Mouse (Mus musculus) limb, embryonic 14.5 days (tissue): ENCODE measurements around the gene Rab7. TPM values are rescaled to one million over a fixed set of nuclear protein-coding genes. Genes with fewer than 3 reads are reported as not detected.

Experiments used
- ATAC-seq: fragments of 200-750 bp; cut with Nextera tagmentation; 2 replicates; pipeline ENCODE4 v1.8.0; 2017; ENCODE audit warnings: low read depth, moderate number of reproducible peaks, moderate TSS enrichment; ENCODE audit not compliant: low FRiP score
- DNase-seq: peaks from one replicate; pipeline ENCODE4 v3.0.0-alpha.2; 2015; ENCODE audit warnings: low spot score
- H3K27ac ChIP-seq: fragments of 300-500 bp; sonication (generic); replicated peaks from 2 replicates; pipeline ENCODE4 v1.5.1; 2014; ENCODE audit warnings: low read depth, mild to moderate bottlenecking, low read length, moderate library complexity, mixed read lengths
- H3K27me3 ChIP-seq: fragments of 300-500 bp; sonication (generic); 2 replicates; pipeline ENCODE4 v1.6.1; 2014; ENCODE audit warnings: low read length, mixed read lengths; ENCODE audit not compliant: control insufficient read depth, insufficient read depth
- H3K36me3 ChIP-seq: fragments of 300-500 bp; sonication (generic); 2 replicates; pipeline ENCODE4 v1.6.1; 2014; ENCODE audit warnings: mild to moderate bottlenecking, low read length, moderate library complexity, mixed read lengths; ENCODE audit not compliant: control insufficient read depth, insufficient read depth
- H3K4me1 ChIP-seq: fragments of 300-500 bp; sonication (generic); 2 replicates; pipeline ENCODE4 v1.6.1; 2014; ENCODE audit warnings: antibody characterized with exemption, low read length, mixed read lengths; ENCODE audit not compliant: control insufficient read depth, insufficient read depth
- H3K4me2 ChIP-seq: fragments of 300-500 bp; sonication (generic); replicated peaks from 2 replicates; pipeline ENCODE4 v1.6.1; 2014; ENCODE audit warnings: low read depth, mild to moderate bottlenecking, low read length, moderate library complexity; ENCODE audit not compliant: severe bottlenecking
- H3K4me3 ChIP-seq: fragments of 300-500 bp; sonication (generic); replicated peaks from 2 replicates; pipeline ENCODE4 v1.5.1; 2014; ENCODE audit warnings: low read length
- H3K9ac ChIP-seq: fragments of 300-500 bp; sonication (generic); 2 replicates; pipeline ENCODE4 v1.6.1; 2014; ENCODE audit warnings: mild to moderate bottlenecking, low read depth, low read length, moderate library complexity; ENCODE audit not compliant: severe bottlenecking
- H3K9me3 ChIP-seq: fragments of 300-500 bp; sonication (generic); 2 replicates; pipeline ENCODE4 v1.6.1; 2016; ENCODE audit warnings: low read length; ENCODE audit not compliant: control insufficient read depth
- POLR2A ChIP-seq: fragments of 200-500 bp; IDR thresholded peaks from 2 replicates; pipeline ENCODE4 v1.8.0; 2012; ENCODE audit warnings: inconsistent platforms, mild to moderate bottlenecking, moderate library complexity, borderline replicate concordance; ENCODE audit not compliant: insufficient read depth, insufficient read length; ENCODE audit errors: extremely low read depth
- WGBS: fragments of 180-500 bp; shearing (Covaris S2); extraction: QIAGEN DNeasy Blood & Tissue Kit; methylation state at CpG from one replicate; pipeline ENCODE4 v1.1.7; 2014; 5-methylcytosine and 5-hydroxymethylcytosine counted together
- polyA plus RNA-seq, 2 experiments: library from polyadenylated mRNA; depleted of rRNA in 1 of 2; stranded (reverse) in 1 of 2; unstranded in 1 of 2; fragments of >200 nt; fragmentation: Nextera tagmentation in 1 of 2; extraction: Ambion mirVana in 1 of 2; gene quantifications; 2 replicates each; pipeline versions ENCODE4 v1.2.1 to v1.2.3; 2012 to 2014

Gene Rab7
- polyA plus RNA-seq, 2 experiments, result 208 to 225 TPM

DNA sequence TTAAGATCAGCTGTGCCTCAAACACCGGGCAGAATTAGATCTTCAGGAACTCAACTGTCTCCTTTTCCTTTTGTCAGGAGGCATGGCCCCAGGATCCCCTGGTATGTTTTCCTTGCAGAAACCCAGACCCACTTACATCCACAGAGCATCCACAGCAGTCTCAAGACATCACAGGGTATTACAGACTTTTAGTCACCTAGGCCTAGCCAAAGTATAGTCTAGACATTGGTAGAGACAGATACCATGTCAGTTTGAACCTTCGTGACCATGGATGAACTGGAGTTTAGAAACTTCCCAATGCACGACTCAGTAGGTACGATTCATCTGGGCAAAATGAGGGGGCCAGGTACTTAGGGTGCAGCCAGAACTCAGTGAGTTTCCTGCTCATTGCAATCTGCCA, 46.7 kb downstream of the Rab7 start:
- peaks cover 40% of the 10 kb centered on the region for H3K36me3 ChIP-seq
- no peak for ATAC-seq
- DNase-seq, result no peak
- no peak overlapping the region for H3K9ac ChIP-seq
- H3K27me3 ChIP-seq, result no peaks in the 10 kb centered on the region
- H3K4me3 ChIP-seq, result no peak overlapping the region
- H3K4me2 ChIP-seq, result no peak overlapping the region
- peaks cover 12% of the 10 kb centered on the region for H3K4me1 ChIP-seq
- no peak for TF ChIP-seq POLR2A
- whole genome bisulfite sequencing, result 90% methylated on average over 4 of the region's 4 CpGs
- no peak overlapping the region for H3K27ac ChIP-seq
- H3K9me3 ChIP-seq, result no peaks in the 10 kb centered on the region

DNA sequence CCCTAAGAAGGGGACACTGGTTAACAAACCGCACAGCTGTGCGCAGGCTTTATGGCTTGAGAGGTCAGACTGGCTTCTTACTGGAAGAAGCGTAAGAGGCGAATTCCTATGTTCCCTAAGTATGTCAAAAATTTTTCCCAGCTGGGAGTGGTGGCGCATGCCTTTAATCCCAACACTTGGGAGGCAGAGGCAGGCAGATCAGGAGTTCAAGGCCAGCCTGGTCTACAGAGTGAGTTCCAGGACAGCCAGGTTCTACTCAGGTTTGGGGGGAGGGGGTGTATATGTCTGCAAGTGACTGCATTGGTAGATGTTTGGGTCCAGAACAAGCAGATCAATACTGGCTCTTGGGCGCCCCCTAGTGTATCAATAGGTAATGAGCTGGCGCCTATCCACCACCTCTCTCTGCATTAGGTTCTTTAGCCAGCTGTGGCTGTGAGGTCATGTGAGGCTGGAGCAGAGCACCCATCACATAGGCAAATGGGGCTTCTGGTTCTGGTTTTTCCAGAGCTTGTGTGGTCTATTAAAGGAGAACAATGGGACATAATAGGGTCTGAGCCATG, 47.3 kb downstream of the Rab7 start:
- H3K9me3 ChIP-seq, result no peaks in the 10 kb centered on the region
- no peak overlapping the region for H3K4me2 ChIP-seq
- no peak overlapping the region for H3K9ac ChIP-seq
- WGBS, result 60% methylated on average over 7 of the region's 7 CpGs
- ATAC-seq (no peak), DNase-seq (peak; percentile 82)
- no peak for TF ChIP-seq POLR2A
- no peak overlapping the region for H3K4me3 ChIP-seq
- H3K27me3 ChIP-seq, result no peaks in the 10 kb centered on the region
- H3K4me1 ChIP-seq, result peaks cover 15% of the 10 kb centered on the region
- no peak overlapping the region for H3K27ac ChIP-seq
- peaks cover 35% of the 10 kb centered on the region for H3K36me3 ChIP-seq

DNA sequence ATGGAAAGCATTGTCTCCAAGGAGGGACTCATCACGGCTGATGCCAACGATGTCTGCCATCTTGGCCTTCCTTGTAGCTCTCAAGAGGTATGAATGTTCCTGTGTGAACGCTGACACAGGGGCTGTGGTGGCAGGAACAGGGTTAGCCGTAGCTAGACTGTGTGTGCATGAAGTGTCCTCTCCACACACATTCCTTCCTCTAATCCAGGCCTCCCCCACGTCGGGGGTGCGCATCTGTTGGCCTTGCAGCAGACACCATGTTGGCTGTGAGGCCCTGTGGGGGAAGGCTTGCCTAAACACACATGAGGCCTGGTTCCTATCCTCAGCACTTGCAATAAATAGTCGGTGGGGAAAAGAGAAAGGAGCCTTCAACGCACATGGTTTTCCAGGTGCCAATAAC, 48.5 kb downstream of the Rab7 start:
- DNase-seq (no peak), ATAC-seq (no peak)
- no peaks in the 10 kb centered on the region for H3K27me3 ChIP-seq
- H3K27ac ChIP-seq, result no peak overlapping the region
- no peaks in the 10 kb centered on the region for H3K9me3 ChIP-seq
- 77% methylated on average over 9 of the region's 9 CpGs for WGBS
- no peak for TF ChIP-seq POLR2A
- peaks cover 15% of the 10 kb centered on the region for H3K4me1 ChIP-seq
- peaks cover 23% of the 10 kb centered on the region for H3K36me3 ChIP-seq
- no peak overlapping the region for H3K9ac ChIP-seq
- no peak overlapping the region for H3K4me2 ChIP-seq
- H3K4me3 ChIP-seq, result no peak overlapping the region

DNA sequence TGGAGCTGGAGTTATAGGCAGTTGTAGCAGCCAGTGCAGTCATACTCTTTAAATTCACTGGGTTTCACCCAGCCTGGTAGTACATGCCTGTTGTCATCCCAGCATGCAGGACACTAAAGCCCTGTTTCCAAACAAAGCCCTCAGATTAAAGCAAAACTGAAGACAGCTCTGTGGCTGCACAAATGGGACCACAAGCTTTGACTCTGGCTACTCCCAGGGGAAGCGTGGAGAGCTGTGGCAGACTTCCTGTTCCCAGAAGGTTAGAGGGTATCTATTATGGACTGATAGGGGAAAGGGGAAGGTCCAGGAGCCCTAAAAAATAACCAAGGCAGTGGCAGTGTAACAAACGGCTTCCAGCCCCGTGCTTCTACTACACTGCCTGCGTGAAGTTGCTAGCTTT, 49.6 kb downstream of the Rab7 start:
- DNase-seq (no peak), ATAC-seq (no peak)
- H3K9me3 ChIP-seq, result no peaks in the 10 kb centered on the region
- no peak overlapping the region for H3K9ac ChIP-seq
- H3K4me2 ChIP-seq, result no peak overlapping the region
- H3K36me3 ChIP-seq, result peaks cover 16% of the 10 kb centered on the region
- H3K27me3 ChIP-seq, result no peaks in the 10 kb centered on the region
- H3K4me3 ChIP-seq, result no peak overlapping the region
- no peak for TF ChIP-seq POLR2A
- peaks cover 15% of the 10 kb centered on the region for H3K4me1 ChIP-seq
- WGBS, result 69% methylated on average over 4 of the region's 4 CpGs
- H3K27ac ChIP-seq, result no peak overlapping the region

DNA sequence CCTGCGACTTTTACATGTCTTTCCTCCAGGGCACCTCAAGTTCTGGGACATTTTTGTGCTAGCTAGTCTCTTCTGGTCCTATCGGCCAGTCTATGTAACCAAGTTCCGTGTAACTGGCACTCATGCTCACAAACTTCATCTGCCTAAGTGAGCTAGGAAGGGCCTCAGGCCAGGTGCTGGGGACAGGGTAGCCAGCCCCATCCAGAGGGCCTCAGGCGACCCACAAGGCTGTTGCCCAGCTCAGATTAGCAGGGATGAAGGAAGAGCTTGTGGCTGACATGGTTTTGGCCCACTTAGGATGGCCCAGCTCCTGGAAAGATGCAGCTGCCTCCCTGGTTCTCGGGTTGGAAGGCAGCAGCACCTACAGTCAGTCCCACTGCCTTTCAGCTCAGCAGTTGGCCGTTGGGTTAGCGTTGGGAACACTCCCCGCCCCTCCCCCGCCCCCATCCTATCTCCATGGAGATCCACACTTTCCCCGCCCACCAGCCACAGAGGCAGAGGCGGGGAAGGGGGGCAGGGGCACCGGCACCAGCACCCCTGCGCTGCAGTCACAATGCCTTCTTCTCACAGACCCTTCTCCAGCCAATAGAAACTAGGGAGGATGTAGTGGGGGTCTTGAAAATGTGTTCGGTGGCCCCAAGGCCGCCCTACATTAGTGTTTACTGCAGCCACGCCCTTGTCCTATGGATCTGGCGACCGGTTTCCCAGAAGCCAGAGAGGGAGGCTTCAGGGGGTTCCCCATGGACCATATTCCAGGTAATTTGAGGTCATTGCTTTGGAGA, 51.1 kb downstream of the Rab7 start:
- H3K36me3 ChIP-seq, result peaks cover 18% of the 10 kb centered on the region; the same call in 1 of the 2 replicates
- no peaks in the 10 kb centered on the region for H3K9me3 ChIP-seq
- peak overlapping the region; percentile 46 for H3K4me2 ChIP-seq
- peak overlapping the region; percentile 44 for H3K27ac ChIP-seq
- H3K27me3 ChIP-seq, result no peaks in the 10 kb centered on the region
- TF ChIP-seq POLR2A, result no peak
- H3K4me3 ChIP-seq, result peak overlapping the region; percentile 25
- ATAC-seq (peak; percentile 82; the same call in 1 of the 2 replicates), DNase-seq (peak; percentile 69)
- peak overlapping the region; percentile 51 for H3K9ac ChIP-seq
- peaks cover 15% of the 10 kb centered on the region for H3K4me1 ChIP-seq
- 10% methylated on average over 17 of the region's 18 CpGs for WGBS
